Comparison of ENCODE assay signal across 10 mouse cellular contexts in the genomic region with DNA sequence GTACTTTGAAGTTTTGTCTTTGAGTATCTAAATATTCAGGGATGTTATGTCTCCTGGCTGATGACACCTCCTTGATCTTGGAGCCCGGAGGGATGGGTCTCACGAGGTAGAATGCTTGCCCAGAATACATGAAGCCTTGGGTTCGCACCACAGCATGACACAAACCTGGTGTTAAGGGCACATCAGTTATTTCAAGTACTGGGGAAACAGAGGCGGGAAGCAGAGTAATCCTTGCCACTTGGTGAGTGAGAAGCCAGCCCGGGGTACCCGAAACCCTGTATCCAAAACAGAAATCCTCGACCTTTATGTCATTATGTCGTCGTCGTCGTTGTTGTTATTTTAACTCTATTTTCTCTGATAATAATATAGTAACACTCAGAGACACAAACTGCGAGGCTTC. TPM values are rescaled to one million over a fixed set of nuclear protein-coding genes. Genes with fewer than 3 reads are reported as not detected.
DNase-seq lines count a peak whose midpoint lies in the region; ATAC-seq and TF ChIP-seq lines count a peak whose summit lies in the region.
"Had no signal": no experiment of that assay in that cellular context is flagged by ENCODE, and none has a peak within 500 bp of the region (broad histone marks: within the 10 kb centered on the region; RNA-seq: fewer than 3 reads in every experiment).

No protein-coding gene starts in this region.

- H3K9me3 ChIP-seq in intestine, embryonic 15.5 days, result no peaks in the 10 kb centered on the region
- no peaks in the 10 kb centered on the region for H3K9me3 ChIP-seq in neural tube, embryonic 14.5 days (ENCODE audit: control insufficient read depth, low read length)

- no peaks in the 10 kb centered on the region for H3K27me3 ChIP-seq in intestine, embryonic 15.5 days (replicated peaks)
- no peaks in the 10 kb centered on the region for H3K27me3 ChIP-seq in neural tube, embryonic 14.5 days (ENCODE audit: control insufficient read depth, insufficient read depth, low read length)

- H3K27ac ChIP-seq in layer of hippocampus, adult 2 months, result peak overlapping the region; percentile 99
- H3K27ac ChIP-seq in cortical plate, adult 2 months (ENCODE audit: insufficient read depth, low read length), result no peak overlapping the region
- no peak overlapping the region for H3K27ac ChIP-seq in intestine, embryonic 15.5 days
- H3K27ac ChIP-seq in neural tube, embryonic 14.5 days (ENCODE audit: low read depth, low read length), result peak overlapping the region; percentile 94

- H3K4me1 ChIP-seq in cortical plate, adult 2 months (ENCODE audit: control insufficient read depth, insufficient read depth, low read length), result no peaks in the 10 kb centered on the region
- peaks cover 9% of the 10 kb centered on the region; the same call in 1 of the 2 replicates for H3K4me1 ChIP-seq in intestine, embryonic 15.5 days (replicated peaks)
- peaks cover 12% of the 10 kb centered on the region for H3K4me1 ChIP-seq in neural tube, embryonic 14.5 days (ENCODE audit: control insufficient read depth, insufficient read depth, low read length)

- peak overlapping the region; percentile 96 for H3K4me3 ChIP-seq in layer of hippocampus, adult 2 months
- H3K4me3 ChIP-seq in cortical plate, adult 2 months (ENCODE audit: insufficient read depth, low read length), result peak overlapping the region; percentile 79; the same call in 1 of the 2 replicates
- peak overlapping the region; percentile 69; the same call in 1 of the 2 replicates for H3K4me3 ChIP-seq in intestine, embryonic 15.5 days (replicated peaks)
- peak overlapping the region; percentile 70 for H3K4me3 ChIP-seq in neural tube, embryonic 14.5 days (ENCODE audit: low read depth, low read length)

- H3K4me2 ChIP-seq in intestine, embryonic 15.5 days (replicated peaks), result peak overlapping the region; percentile 67
- H3K4me2 ChIP-seq in neural tube, embryonic 14.5 days (ENCODE audit: low read depth, low read length), result peak overlapping the region; percentile 51

- no peak for ATAC-seq in intestine, embryonic 15.5 days
- ATAC-seq in neural tube, embryonic 14.5 days (ENCODE audit: low read depth), result no peak
- ATAC-seq in megakaryocyte-erythroid progenitor cell, adult 5-6 weeks (replicated peaks; ENCODE audit: low FRiP score, low TSS enrichment, poor library complexity, severe bottlenecking), result no peak

- peaks cover 3% of the 10 kb centered on the region; the same call in 1 of the 2 replicates for H3K36me3 ChIP-seq in intestine, embryonic 15.5 days
- no peaks in the 10 kb centered on the region for H3K36me3 ChIP-seq in neural tube, embryonic 14.5 days (ENCODE audit: control insufficient read depth, insufficient read depth, low read length)

- 27% methylated on average over 12 of the region's 12 CpGs for WGBS in intestine, embryonic 15.5 days
- 35% methylated on average over 12 of the region's 12 CpGs for WGBS in neural tube, embryonic 14.5 days

- no peak for DNase-seq in layer of hippocampus, adult 2 months (ENCODE audit: low spot score in 2 of 2)
- DNase-seq in layer of hippocampus, adult 11-12 months (ENCODE audit: low spot score), result no peak
- DNase-seq in yolk sac, embryonic 10.5 days (ENCODE audit: low spot score), result no peak
- no peak for DNase-seq in gastrocnemius, postnatal 10 days
- DNase-seq: kidney, postnatal 14 days had no signal

- H3K9ac ChIP-seq in intestine, embryonic 15.5 days, result 0 out of 2 replicates have a peak overlapping the region, but pooled peaks have one; percentile 52
- H3K9ac ChIP-seq in neural tube, embryonic 14.5 days (replicated peaks; ENCODE audit: low read depth, low read length), result no peak overlapping the region; the same call in 1 of the 2 replicates

- TF ChIP-seq CTCF in layer of hippocampus, adult 2 months (conservative IDR thresholded peaks at IDR 0.05), result no peak
- no peak for TF ChIP-seq CTCF in cortical plate, adult 2 months (IDR thresholded peaks at IDR 0.05; ENCODE audit: extremely low read depth, insufficient read depth, low read length)

- no peak for TF ChIP-seq POLR2A in cortical plate, adult 2 months (IDR thresholded peaks at IDR 0.05; ENCODE audit: extremely low read depth, insufficient read depth, low read length)

RNA-seq across cellular contexts. Expression of a gene that starts 1.2 kb away (rescaled TPM):
- 10 to 100 TPM; 23.7 to 23.9 TPM for total RNA-seq in layer of hippocampus, adult 2 months (2021)
- 7.3 and 8.5 TPM in 2 replicates for polyA plus RNA-seq in cortical plate, adult 2 months (2012; rRNA removed)
- polyA plus RNA-seq in intestine, embryonic 15.5 days (2015; fragmentation: Nextera tagmentation; extraction: Ambion mirVana), result 6.0 TPM in 2 replicates
- polyA plus RNA-seq in neural tube, embryonic 14.5 days (2014; fragmentation: Nextera tagmentation; extraction: Ambion mirVana), result 10.7 and 13.6 TPM in 2 replicates
- 14.2 and 17.0 TPM in 2 replicates for total RNA-seq in megakaryocyte-erythroid progenitor cell, adult 5-6 weeks (2014; fragmentation: Nextera tagmentation)
- total RNA-seq in megakaryocyte-erythroid progenitor cell, adult 5-6 weeks (2017), result 12.2 and 18.0 TPM in 2 replicates
- 1 to 10 TPM; 3.7 to 4.9 TPM for total RNA-seq in gastrocnemius, postnatal 10 days (2021)

RNA-seq across cellular contexts. Expression of a gene that starts 8.9 kb away (rescaled TPM):
- total RNA-seq in layer of hippocampus, adult 2 months (2021), result under 1 TPM; 0.69 TPM
- polyA plus RNA-seq in cortical plate, adult 2 months (2012; rRNA removed), result 0.61 and 0.62 TPM in 2 replicates
- polyA plus RNA-seq in intestine, embryonic 15.5 days (2015; fragmentation: Nextera tagmentation; extraction: Ambion mirVana), result not detected in 2 replicates
- 0.75 TPM in 1 of 2 replicates, not detected in the other for polyA plus RNA-seq in neural tube, embryonic 14.5 days (2014; fragmentation: Nextera tagmentation; extraction: Ambion mirVana)
- total RNA-seq in megakaryocyte-erythroid progenitor cell, adult 5-6 weeks (2014; fragmentation: Nextera tagmentation), result not detected in 2 replicates
- total RNA-seq in megakaryocyte-erythroid progenitor cell, adult 5-6 weeks (2017), result not detected in 2 replicates
- total RNA-seq in gastrocnemius, postnatal 10 days (2021), result not detected
- polyA plus RNA-seq: spleen, adult 2 months had no signal

Comparison
In these comparisons a context has a peak if more than half of its experiments do, and no peak if none do; other contexts are left out.
1. H3K27ac ChIP-seq: peak in layer of hippocampus, adult 2 months (single experiment) and neural tube, embryonic 14.5 days (single experiment); none in cortical plate, adult 2 months (single experiment) and intestine, embryonic 15.5 days (single experiment).
2. Peak in every context shown above with its lines, with median percentiles within 50 percentile points of each other: H3K4me3 ChIP-seq.